Mouse (Mus musculus) hindbrain, embryonic 14.5 days (tissue): ENCODE measurements at regions not wholly inside any gene's neighbourhood (a gene's known extent, or its start where the extent isn't known, plus 50 kb on each side); places are given as distances from the start of the nearest gene placed in this dataset.

Source experiments
- ATAC-seq: fragments of 200-750 bp; cut with Nextera tagmentation; 2 replicates; pipeline ENCODE4 v1.8.0; 2017; ENCODE audit warnings: moderate number of reproducible peaks, mild to moderate bottlenecking, moderate TSS enrichment, moderate library complexity; ENCODE audit not compliant: low FRiP score
- DNase-seq: peaks from one replicate; pipeline ENCODE4 v3.0.0-alpha.2; 2015; ENCODE audit warnings: low spot score
- H3K27ac ChIP-seq: fragments of 300-500 bp; sonication (generic); 2 replicates; pipeline ENCODE4 v1.5.1; 2014; ENCODE audit warnings: mild to moderate bottlenecking, moderate library complexity
- H3K27me3 ChIP-seq: fragments of 300-500 bp; sonication (generic); 2 replicates; pipeline ENCODE4 v1.6.1; 2014; ENCODE audit warnings: mild to moderate bottlenecking, low read length, mixed read lengths; ENCODE audit not compliant: control insufficient read depth, insufficient read depth
- H3K36me3 ChIP-seq: fragments of 300-500 bp; sonication (generic); replicated peaks from 2 replicates; pipeline ENCODE4 v1.6.1; 2014; ENCODE audit not compliant: control insufficient read depth, insufficient read depth
- H3K4me1 ChIP-seq: fragments of 300-500 bp; sonication (generic); replicated peaks from 2 replicates; pipeline ENCODE4 v1.6.1; 2014; ENCODE audit warnings: antibody characterized with exemption, low read length, mixed read lengths; ENCODE audit not compliant: control insufficient read depth, insufficient read depth
- H3K4me2 ChIP-seq: fragments of 300-500 bp; sonication (generic); replicated peaks from 2 replicates; pipeline ENCODE4 v1.6.1; 2014; ENCODE audit warnings: mild to moderate bottlenecking, moderate library complexity
- H3K4me3 ChIP-seq: fragments of 300-500 bp; sonication (generic); replicated peaks from 2 replicates; pipeline ENCODE4 v1.5.1; 2014; ENCODE audit warnings: mild to moderate bottlenecking, low read length
- H3K9ac ChIP-seq: fragments of 300-500 bp; sonication (generic); 2 replicates; pipeline ENCODE4 v1.6.1; 2014
- H3K9me3 ChIP-seq: fragments of 300-500 bp; sonication (generic); 2 replicates; pipeline ENCODE4 v1.6.1; 2016; ENCODE audit warnings: low read length; ENCODE audit not compliant: control insufficient read depth
- WGBS: fragments of 180-500 bp; shearing (Covaris S2); extraction: QIAGEN DNeasy Blood & Tissue Kit; methylation state at CpG from one replicate; pipeline ENCODE4 v1.1.7; 2014; 5-methylcytosine and 5-hydroxymethylcytosine counted together

DNA sequence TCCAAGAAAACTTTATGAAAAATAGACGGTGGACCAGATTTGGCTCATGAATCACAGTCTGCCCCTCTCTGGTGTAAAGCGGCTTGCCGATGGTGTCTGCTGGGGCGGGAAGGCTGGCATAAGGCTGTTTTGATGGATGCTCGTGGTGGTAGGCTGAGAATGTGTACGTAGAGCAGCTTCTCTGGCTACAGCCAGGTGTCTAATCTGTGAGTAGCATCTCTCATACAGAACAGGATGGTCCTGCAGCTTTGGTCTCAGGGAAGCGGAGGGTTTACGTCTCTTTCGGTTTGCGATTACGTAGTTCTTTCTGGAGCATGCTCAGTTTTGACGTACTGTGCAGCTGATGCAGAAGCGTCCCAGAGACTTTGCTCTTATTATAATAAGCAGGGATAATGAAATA is 222.9 kb downstream of the Ppp4r2 start:
- WGBS: 85% methylated on average over 13 of the region's 13 CpGs
- ATAC-seq: no peak
- no peak overlapping the region for H3K27ac ChIP-seq

DNA sequence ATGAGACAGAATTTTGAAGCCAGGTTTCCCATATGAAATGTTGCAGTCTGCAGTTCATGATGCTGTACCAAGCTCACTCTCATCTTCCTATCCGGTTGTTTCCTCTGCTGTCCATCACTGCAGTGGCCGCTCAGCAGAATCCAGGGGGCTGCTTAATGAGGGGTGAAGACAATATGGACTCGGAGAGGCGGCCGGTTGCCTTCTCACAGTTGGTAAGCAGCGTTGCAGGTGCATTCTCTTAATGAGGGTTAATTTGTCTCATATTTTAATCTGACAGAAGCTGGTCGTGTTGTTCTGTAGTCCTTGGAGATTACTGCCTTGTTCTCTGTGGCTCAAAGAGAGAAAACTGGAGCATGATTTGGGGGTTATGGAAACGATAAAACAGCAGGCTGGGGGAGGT is 225.6 kb downstream of the Ppp4r2 start:
- DNase-seq (peak; percentile 26), ATAC-seq (peak; percentile 53; the same call in 1 of the 2 replicates)
- 23% methylated on average over 8 of the region's 8 CpGs for WGBS
- Histone ChIP-seq H3K4me1 (peaks cover 10% of the 10 kb centered on the region), H3K27ac (no peak overlapping the region), H3K36me3 (no peaks in the 10 kb centered on the region), H3K27me3 (no peaks in the 10 kb centered on the region), H3K9me3 (no peaks in the 10 kb centered on the region), H3K4me2 (no peak overlapping the region), H3K4me3 (no peak overlapping the region), H3K9ac (no peak overlapping the region)

More for the DNA sequence above, 222.9 kb downstream of the Ppp4r2 start:
- no peak overlapping the region for H3K4me3 ChIP-seq
- DNase-seq: no peak
- no peak overlapping the region for H3K9ac ChIP-seq
- H3K4me1 ChIP-seq: peaks cover 10% of the 10 kb centered on the region
- no peaks in the 10 kb centered on the region for H3K36me3 ChIP-seq
- no peaks in the 10 kb centered on the region for H3K27me3 ChIP-seq
- H3K4me2 ChIP-seq: no peak overlapping the region
- no peaks in the 10 kb centered on the region for H3K9me3 ChIP-seq

DNA sequence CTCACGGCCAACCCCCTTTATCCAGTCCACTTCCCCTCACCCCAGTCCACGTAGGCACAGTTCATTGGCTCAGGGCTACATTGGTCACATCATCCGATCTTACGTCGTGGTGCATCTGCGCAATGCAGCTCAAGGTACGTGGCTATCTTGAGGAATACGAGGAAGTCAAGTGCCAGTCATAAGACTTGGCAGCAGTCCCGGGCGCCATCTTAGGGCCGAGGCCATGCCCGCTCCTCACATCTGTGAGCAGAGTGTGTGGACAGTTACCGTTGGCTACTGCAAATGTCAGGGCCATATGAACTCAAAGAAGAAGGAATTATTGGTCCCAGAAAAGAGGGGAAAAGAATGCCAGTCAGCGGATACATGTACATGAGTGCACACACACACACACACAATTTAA is 228.8 kb downstream of the Ppp4r2 start:
- Histone ChIP-seq H3K4me3 (no peak overlapping the region), H3K9me3 (no peaks in the 10 kb centered on the region), H3K4me1 (peaks cover 10% of the 10 kb centered on the region), H3K27ac (no peak overlapping the region), H3K27me3 (no peaks in the 10 kb centered on the region), H3K9ac (no peak overlapping the region), H3K4me2 (no peak overlapping the region), H3K36me3 (no peaks in the 10 kb centered on the region)
- no peak for DNase-seq
- ATAC-seq: no peak
- 94% methylated on average over 14 of the region's 14 CpGs for WGBS

DNA sequence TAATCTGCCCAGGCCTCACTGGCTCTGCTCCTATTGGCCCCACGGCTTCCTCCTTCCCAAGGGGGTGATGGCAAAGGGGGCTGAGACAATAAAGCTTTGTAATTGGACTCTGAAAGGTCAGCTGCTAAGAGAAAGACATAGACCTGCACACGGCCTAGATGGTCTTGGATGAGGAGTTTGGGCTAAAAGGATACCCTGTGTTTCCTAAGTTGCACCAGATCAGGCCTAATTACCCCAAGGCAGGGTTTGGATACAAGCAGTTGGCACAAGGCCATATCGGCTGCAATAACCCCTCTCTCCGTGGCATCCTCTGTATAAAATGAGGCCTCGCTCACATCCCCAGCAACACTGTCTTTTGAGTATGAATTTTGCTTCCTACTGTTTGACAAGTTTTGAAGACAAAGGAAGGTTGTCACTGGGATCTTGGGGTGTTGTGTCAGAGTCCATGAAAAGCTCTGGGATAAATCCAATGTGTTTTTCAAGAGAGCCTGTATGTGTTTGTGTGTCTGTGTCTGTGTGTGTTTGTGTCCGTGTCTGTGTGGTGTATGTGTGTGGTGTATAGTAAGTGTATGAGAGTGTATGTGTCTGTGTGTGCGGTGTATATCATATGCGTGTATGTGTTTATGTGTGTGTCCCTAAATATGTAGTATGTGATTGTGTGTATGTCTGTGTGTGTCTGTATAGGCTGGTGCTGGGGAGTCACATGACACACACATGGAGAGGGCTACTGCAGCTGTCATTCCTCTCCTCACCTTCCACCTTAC is 242.5 kb downstream of the Ppp4r2 start:
- Histone ChIP-seq H3K36me3 (no peaks in the 10 kb centered on the region), H3K27ac (no peak overlapping the region), H3K9ac (no peak overlapping the region), H3K9me3 (no peaks in the 10 kb centered on the region), H3K4me1 (no peaks in the 10 kb centered on the region; the same call in 1 of the 2 replicates), H3K4me3 (no peak overlapping the region), H3K27me3 (no peaks in the 10 kb centered on the region), H3K4me2 (no peak overlapping the region)
- peak; percentile 42; the same call in 1 of the 2 replicates for ATAC-seq
- no peak for DNase-seq
- WGBS: 52% methylated on average over 8 of the region's 8 CpGs

DNA sequence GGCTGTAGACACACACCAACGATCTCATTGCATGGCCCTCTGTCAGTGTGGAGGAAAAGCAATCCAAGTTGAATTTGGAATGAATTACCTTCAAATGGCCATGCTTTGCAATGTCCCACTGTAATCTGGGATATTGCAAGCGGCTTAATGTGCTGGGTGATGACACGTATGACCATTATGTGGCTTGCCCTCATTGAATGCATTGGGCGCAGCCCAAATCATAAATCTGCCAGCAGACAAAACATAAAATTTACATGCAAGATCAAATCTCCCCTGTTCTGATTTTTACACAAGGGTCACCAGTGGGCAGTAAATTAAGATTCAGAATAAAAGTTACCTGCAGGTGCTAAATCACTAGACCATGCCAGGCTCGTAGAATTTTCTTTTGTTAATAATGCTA is 244.9 kb downstream of the Ppp4r2 start:
- WGBS: 63% methylated on average over 5 of the region's 5 CpGs
- Histone ChIP-seq H3K9ac (no peak overlapping the region), H3K4me3 (no peak overlapping the region), H3K4me2 (no peak overlapping the region), H3K27me3 (no peaks in the 10 kb centered on the region), H3K9me3 (no peaks in the 10 kb centered on the region), H3K36me3 (no peaks in the 10 kb centered on the region), H3K4me1 (no peaks in the 10 kb centered on the region; the same call in 1 of the 2 replicates), H3K27ac (no peak overlapping the region)
- no peak for DNase-seq
- no peak for ATAC-seq

DNA sequence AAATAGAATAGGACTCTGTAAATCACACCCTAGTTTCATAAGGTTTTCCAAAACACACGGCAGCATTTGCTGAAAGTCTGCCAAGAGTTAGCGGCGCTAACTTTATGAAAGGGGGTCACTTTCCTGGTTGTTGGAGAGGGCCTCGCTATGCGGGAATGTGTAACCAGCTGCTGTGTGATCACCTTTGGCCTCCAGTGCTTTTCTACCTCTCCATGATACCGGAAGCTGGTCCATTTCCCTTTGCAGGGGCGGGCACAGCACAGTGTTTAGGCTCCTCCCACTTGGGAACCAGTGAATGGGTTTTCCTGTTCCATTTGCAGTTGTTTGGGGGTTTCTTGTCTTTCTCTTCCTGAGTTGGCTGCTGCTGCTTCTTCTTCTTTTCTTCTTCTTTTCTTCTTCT is 250.3 kb downstream of the Ppp4r2 start:
- Histone ChIP-seq H3K27me3 (no peaks in the 10 kb centered on the region), H3K9ac (no peak overlapping the region), H3K4me3 (no peak overlapping the region), H3K4me2 (no peak overlapping the region), H3K9me3 (no peaks in the 10 kb centered on the region), H3K27ac (no peak overlapping the region), H3K36me3 (no peaks in the 10 kb centered on the region), H3K4me1 (no peaks in the 10 kb centered on the region)
- DNase-seq: no peak
- 65% methylated on average over 7 of the region's 7 CpGs for WGBS
- ATAC-seq: no peak

DNA sequence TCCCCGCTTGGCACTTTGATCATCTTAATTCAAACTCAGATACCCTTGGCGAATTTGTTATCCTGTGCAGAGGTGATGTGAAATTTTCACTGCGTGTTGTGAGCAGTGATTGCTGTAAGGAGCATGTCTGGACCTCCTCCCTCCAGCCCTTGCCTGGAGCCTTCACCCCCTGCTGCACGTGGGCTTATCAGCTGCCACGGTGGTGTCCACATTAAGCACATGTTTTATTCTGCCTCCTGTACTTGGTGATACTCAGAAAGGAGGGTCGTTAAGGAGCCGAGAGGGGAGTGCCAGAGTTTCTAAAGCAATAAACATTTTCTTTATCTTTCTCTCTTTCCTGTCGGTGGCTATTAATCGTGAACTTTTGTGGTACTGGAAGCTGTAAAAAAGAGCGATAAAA is 258.8 kb downstream of the Ppp4r2 start:
- no peaks in the 10 kb centered on the region for H3K36me3 ChIP-seq
- WGBS: 39% methylated on average over 10 of the region's 10 CpGs
- no peaks in the 10 kb centered on the region for H3K9me3 ChIP-seq
- no peak overlapping the region for H3K4me3 ChIP-seq
- no peak overlapping the region for H3K27ac ChIP-seq
- H3K4me1 ChIP-seq: no peaks in the 10 kb centered on the region
- H3K27me3 ChIP-seq: no peaks in the 10 kb centered on the region
- no peak for DNase-seq
- ATAC-seq: no peak
- H3K9ac ChIP-seq: no peak overlapping the region
- no peak overlapping the region for H3K4me2 ChIP-seq
